Mouse (Mus musculus): ENCODE results near the gene N4bp3. TPM values are rescaled to one million over a fixed set of nuclear protein-coding genes. Genes with fewer than 3 reads are reported as not detected.
"Not testable (repeated sequence)": the region's sequence is repeated elsewhere in the genome, so short reads cannot be mapped to it uniquely, and the experiment has no call there.

Gene N4bp3
- 10 to 100 TPM; 15.0 to 18.9 (median 15.7) TPM for total RNA-seq (2022)

DNA sequence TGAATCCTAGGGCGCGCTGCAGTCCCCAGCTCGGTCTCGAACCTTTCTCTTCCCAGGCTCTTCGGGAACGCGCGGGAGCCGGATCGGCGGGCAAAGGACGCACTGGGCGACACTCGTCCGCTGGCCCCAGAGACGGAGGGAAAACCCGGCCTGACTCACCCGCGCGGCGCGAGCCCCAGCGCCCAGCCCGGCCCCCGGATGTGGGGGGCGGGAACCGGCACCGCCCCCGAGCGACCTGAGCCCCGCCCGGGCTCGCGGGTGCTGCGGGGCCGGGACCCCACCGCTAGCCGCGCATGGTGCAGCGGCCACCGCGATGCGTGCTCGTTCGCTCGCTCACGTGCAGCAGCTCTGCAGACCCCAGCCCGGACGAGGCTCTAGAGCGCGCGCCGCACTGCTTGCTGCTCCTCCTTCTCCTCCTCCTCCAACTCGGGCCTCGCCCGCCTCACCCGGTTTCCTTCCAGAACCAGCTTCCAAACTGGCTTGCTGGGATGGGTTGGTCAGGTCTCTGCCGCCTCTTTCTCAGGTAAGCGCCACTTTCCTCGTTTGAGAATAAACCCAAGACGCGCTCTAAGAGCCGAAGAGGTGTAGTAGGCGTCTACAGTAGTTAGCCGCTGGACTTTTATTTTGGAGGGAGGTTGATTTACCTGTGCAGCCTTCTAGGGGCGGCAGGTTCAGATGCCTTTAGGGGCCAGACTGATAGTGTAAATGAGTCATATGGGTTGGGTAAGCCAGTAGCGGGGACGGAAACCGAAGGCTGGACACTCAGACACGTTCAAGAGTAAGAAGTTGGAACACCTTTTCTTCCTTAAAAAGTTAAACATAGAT lies at the start of gene N4bp3, which contains the start of gene D930048N14Rik:
Gene N4bp3, minus strand, starts transcription at position 152 of the 825 bp plus-strand sequence.
Gene D930048N14Rik, plus strand, starts transcription at position 264 of the 825 bp plus-strand sequence.
- no peak for DNase-seq (ENCODE audit: low spot score in 2 of 2)

DNA sequence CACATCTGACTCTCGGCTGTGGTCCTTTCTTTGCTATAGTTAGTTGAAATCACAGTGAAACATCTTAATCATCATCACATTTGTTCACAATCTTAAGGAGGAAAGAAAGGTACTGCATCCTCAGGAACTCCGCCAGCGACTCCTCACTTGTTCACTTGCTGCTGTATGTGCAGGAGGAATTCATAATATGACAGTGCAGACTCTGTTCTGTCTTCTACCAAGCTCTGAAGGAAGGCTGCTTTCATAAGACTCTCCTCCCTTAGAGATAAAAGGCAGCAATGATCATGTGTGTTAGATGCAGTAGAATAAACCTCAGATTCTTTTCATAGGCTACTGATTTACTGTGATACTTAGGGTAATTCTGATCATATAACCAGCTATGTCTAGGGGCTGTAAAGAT lies 44.3 kb upstream of the N4bp3 start:
- DNase-seq (ENCODE audit: low spot score in 2 of 2), result no peak

DNA sequence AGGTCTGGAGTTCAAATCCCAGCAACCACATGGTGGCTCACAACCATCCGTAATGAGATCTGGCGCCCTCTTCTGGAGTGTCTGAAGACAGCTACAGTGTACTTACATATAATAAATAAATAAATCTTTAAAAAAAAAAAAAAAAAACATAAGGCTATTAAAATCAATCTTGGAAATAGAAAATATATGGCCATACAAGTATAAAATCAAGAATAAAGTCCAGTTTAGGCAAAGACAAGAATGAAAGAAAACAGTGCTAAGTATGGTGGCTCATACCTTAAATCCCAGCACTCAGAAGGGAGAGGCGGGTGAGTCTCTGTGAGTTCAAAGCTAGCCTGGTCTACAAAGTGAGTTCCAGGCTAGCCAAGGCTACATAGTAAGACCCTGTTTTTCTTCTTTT lies 40.0 kb upstream of the N4bp3 start:
- not testable (repeated sequence) for DNase-seq (ENCODE audit: low spot score in 2 of 2)

DNA sequence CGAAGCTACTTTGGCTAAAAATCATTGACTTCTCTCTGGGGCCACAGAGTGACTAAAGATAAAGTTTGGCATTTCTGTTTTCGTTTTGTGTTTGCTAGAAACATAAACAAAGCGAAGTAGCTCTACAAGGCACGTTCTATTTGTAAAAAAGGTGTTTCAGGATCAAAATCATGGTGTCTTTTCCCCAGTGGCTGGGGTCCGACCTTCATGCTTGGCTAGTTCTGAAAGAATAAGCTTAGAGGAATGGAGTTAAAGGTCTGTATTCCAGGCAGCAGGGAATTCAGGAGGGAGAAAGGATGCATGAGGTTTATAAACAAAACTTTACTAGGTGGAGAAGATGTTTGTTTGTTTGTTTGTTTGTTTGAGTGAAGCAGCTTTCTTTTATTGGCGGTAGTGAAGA lies 38.7 kb upstream of the N4bp3 start:
- no peak for DNase-seq (ENCODE audit: low spot score in 2 of 2)

DNA sequence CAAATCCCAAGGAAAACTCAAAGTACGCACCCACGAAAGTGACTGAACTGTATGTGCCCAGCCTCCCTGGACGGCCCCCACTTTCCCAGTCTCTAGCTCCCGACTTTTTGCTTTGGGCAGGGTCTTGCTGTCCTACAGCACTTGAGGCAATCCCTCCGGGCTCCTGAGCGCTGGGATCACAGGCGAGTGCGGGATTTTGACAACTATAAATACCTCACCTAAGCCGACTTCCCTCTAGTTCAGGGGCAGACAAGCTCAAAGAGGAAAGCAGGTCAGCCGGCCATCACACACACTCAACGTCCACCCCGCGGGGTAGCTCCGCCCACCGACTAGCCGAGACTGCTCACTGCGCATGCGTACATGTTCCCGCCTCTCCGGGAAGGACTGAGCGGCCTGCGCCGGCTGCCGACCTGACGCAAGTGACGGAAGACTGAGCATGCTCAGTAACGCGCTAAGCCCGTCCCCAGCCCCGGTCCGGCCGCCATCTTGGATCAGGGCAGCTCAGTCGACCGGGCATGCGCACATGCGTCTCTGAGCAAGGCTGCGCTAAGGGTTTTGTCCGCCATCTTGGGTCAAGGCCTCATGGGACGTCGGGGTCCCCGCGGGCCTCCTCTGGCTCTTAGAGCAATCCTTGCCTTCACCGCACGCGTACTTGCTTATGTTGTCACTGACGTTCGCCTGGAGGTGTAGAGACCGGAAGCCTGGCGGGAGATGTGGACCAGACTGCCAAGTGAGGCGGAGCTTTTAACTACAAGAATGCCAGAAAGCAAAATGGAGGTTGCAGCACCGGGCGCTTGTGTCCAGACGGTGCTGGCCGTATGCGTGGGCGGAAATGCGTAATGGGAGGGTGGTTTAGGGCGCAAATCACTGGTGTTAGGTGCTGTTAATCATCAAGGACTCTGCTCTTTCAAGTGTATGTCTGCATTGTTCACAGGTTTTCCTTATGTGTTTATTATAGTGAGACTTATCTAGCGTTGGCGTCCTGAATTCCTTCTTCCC lies 38.0 kb upstream of the N4bp3 start, which contains the start of gene 0610009B22Rik:
Gene 0610009B22Rik, minus strand, starts transcription at position 545 of the 999 bp plus-strand sequence.
- DNase-seq (ENCODE audit: low spot score in 2 of 2), result peak; percentile 99 to 100

DNA sequence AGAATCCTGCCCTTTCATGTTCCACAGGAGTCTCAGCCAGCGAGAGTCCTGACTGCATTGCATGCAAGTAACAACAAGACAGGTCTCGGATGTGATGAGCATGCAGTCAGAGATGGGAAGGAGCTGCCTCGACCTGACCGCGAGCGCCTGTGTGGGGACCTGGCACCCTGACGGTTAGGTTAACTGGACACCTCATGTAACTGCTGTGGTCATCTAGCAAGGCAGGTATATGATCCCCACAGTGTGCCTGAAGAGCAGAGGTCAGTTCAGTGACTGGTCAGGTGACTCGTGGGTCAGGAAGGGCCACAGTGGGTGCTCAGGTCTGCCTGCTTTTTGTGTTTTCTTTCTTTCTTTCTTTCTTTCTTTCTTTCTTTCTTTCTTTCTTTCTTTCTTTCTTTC lies 31.3 kb upstream of the N4bp3 start:
- DNase-seq (ENCODE audit: low spot score in 2 of 2), result no peak

DNA sequence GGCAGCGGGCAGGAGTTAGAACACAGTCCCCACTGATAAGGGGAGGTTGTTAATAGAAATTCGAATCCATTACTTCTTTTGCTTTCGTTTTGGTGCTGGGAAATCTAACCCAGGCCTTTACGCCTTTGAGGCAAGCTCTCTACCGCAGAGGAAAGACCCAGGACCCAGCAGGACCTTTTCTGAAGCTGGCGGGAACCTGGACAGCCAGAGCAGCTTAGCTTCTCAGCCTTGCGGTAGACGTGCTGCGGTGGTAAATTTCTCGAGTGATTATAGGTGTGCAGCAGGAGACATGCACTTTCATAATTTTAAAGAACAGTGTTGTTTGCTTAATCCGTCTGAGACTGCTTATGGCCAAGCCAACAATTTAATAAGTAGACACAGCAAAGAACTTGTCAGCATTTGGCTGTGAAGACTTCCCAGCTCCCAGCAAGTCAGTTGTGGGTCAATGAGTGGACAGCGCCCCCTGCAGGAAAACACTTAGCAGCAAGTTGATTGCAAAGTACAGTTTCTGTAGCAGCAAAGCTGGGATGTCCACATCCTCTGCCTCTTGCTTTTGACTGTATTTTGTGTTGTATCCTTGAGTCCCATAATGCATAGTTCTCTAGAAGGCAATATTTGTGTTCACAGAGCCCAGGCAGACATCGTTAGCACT lies 30.8 kb upstream of the N4bp3 start:
- peak; percentile 74 to 87 for DNase-seq (ENCODE audit: low spot score in 2 of 2)

DNA sequence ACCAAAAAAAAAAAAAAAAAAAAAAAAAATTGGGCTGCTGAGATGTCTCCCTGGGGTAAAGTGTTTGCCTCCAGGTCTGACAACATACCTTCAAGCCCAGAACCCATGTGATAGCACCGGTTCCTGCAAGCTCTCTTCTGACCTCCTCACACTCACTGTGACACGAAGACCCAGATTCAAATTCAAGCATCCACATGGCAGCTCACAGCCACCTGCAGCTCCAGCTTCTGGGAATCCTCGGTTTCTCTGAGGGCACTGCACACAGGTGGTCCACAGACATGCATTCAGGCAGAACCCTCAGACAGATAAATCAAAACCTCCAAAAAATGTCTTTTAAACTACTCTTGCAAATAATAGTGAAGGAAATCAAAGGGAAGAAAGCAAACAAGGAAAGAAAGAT lies 28.8 kb upstream of the N4bp3 start:
- no peak for DNase-seq (ENCODE audit: low spot score in 2 of 2)

DNA sequence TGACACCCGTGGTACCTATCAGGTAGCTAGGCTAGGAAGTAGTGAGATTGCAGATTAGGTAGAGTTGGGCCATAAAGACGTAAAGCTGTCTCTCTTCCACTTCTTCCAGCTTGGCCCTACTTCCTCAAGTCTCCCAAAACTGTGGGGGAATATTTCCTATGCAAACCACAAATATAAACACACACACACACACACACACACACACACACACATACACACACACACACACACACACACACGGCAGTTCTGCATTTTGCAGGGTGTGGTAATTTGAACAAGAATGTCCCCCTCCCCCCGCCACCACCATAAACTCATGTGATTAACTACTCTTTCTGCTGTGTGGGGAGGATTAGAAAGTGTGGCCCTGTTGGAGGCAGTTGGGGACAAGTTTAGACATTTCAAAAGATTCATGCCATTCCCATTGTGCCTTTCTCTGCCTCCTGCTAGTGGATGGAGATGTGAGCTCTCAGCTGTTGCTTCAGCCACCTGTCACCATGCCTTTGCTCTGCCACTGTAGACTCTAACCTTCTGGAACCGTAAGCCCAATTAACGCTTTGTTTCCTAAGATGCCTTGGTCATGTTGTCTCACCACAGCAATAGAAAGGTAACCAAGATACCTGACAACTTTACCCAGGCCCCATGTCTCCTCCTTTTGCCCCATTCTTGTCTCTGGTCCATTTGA lies 27.2 kb upstream of the N4bp3 start:
- DNase-seq (ENCODE audit: low spot score in 2 of 2), result no peak

DNA sequence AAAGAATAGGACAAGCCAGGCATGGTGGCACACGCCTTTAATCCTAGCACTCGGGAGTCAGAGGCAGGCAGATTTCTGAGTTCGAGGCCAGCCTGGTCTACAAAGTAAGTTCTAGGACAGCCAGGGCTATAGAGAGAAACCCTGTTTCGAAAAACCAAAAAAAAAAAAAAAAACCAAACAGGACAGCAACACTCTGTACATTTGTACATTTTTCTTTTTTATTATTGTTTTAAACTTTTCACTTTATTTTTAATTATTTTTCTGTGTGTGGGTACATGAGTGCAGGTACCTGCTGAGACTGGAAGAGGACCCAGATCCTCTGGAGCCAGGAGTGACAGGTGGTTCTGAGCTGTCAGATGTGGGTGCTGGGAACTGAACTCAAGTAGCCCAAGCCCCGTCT lies 24.7 kb upstream of the N4bp3 start:
- no peak for DNase-seq (ENCODE audit: low spot score in 2 of 2)

DNA sequence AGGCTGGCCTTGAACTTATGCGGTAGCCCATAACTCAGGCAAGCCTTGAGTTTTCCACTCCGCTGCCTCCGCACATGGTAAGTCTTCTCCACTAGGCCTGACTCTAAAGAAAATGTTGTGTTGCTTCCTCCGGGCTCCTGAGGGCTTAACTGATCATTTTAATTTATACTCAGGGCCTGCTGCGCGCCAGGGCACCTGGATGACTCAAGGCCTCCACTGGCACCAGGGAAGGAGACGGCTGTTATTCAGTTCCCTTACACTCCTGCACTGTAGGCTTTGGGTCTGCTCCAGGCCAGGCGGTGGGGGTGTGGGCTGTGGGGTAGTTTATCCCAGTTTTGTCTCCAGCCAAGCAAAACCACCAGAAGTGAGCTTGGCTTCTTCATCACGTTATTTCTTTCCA lies 22.6 kb upstream of the N4bp3 start:
- DNase-seq (ENCODE audit: low spot score in 2 of 2), result no peak

DNA sequence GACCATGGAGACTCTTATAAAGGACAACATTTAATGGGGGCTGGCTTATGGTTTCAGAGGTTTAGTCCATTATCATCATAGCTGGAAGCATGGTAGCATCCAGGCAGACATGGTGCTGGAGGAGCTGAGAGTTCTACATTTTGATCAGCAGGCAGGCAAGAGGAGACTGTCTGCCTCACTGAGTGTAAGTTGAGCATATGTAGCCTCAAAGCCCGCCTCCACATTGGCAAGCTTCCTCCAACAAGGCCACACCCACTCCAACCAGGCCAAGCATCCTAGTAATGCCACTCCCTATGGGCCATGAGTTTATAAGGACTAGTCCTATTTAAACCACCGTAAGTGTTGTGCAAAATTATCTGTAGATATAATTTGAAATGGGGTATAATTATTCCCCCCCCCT lies 20.7 kb upstream of the N4bp3 start:
- no peak for DNase-seq (ENCODE audit: low spot score in 2 of 2)

DNA sequence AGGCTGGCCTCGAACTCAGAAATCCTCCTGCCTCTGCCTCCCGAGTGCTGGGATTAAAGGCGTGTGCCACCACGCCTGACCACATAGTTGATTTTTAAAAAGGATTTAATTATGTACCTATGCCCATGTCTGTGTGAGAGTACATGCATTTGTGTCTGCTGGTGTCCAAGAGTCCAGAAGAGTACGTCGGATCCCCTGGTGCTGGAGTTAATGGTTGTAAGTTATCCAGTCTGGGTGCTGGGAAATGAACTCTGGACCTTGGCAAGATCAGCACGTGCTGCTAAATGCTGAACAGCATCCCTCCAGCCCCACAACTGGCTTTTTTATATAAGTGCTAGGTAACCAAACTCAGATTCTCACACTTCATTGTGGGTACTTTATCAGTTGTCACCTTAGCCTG lies 20.2 kb upstream of the N4bp3 start:
- no peak for DNase-seq (ENCODE audit: low spot score in 2 of 2)

DNA sequence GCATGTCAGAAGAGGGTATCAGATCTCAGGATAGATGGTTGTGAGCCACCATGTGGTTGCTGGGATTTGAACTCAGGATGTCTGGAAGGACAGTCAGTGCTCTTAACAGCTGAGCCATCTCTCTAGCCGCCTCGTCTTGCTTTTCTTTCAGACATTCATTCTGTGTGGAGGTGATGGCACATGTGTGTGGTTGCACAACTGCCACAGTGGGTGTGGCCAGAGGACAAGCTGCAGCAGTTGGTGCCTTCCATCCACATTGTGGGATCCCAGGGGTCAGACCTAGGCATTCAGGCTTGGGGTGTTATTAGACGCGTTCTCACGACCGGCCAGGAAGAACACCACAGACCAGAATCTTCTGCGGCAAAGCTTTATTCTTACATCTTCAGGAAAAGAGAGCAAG lies 14.1 kb upstream of the N4bp3 start:
- not testable (repeated sequence) for DNase-seq (ENCODE audit: low spot score in 2 of 2)

DNA sequence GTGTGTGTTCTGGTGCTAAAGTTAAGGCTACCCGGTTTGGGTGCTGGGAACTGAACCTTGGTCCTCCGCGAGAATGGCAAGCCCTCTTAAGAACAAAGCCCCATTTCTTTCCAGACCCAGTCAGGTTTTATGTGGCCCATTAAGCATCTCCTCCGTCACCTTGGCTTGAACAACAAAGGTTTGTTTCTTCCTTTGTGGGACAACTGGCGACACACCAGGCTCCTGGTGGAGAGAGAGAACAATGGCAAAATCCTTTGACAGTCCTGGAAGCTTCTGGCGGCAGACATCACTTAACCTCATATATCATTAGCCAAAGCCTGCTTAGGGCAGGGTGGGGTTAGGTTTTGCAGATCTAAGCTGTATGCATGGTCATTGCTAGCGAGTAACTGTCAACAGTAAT lies 12.0 kb upstream of the N4bp3 start:
- DNase-seq (ENCODE audit: low spot score in 2 of 2), result no peak

DNA sequence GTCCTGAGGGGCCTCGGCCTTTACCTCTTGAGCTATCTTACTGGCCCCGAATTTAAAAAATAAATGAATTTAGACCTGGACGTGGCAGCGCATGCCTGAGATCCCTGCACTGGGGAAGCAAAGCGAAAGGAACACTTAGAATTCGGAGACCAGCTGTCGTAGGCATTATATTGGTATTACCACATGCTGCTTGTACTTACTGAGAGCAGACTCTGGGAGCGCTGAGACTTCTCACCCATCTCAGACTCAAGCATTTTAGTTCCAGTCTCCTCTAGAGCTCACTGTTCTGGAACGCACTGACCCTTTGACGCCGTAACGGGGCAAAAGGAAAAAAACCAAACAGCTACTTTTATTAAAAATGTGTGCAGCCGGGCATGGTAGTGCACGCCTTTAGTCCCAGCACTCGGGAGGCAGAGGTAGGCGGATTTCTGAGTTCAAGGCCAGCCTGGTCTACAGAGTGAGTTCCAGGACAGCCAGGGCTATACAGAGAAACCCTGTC lies 11.3 kb upstream of the N4bp3 start:
- DNase-seq (ENCODE audit: low spot score in 2 of 2), result no peak

DNA sequence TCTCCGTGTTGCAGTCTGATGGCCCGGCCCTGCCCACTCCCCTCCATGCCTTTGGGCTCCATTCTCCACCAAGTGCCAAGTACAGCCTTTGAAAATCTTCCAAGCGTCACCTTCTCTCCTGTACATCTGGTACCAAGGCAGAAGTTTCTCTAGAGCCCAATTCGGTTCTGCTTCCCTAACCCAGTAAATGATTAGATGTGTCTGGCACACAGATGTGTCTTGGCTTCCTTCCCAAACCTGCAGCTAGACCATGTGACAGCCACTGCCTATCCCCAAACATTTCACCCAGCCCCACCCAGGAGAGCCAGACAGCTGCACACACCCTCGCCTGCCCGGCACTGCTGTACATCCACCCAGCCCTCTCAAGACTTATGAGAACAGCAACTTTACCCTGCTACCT lies 8.1 kb upstream of the N4bp3 start:
- no peak for DNase-seq (ENCODE audit: low spot score in 2 of 2)

DNA sequence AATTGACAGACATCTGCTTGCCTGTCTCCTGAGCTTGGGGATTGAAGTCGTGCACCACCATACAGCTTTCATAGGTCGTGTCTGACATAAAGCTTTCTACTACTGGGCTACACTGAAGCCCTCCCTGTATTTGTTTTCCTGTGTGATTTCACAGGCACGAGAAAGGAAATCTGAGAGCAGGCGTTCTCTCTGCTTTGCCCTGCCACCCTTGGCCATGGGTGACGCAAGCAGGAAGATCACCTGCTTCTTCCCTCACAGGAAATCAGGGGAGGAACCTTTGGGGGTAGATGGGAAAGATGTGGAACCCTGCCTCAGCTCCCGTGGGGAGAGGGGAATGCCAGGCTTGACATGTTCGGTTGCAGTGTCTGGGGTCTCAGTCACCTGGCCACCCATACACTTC lies 7.6 kb upstream of the N4bp3 start:
- no peak for DNase-seq (ENCODE audit: low spot score in 2 of 2)

DNA sequence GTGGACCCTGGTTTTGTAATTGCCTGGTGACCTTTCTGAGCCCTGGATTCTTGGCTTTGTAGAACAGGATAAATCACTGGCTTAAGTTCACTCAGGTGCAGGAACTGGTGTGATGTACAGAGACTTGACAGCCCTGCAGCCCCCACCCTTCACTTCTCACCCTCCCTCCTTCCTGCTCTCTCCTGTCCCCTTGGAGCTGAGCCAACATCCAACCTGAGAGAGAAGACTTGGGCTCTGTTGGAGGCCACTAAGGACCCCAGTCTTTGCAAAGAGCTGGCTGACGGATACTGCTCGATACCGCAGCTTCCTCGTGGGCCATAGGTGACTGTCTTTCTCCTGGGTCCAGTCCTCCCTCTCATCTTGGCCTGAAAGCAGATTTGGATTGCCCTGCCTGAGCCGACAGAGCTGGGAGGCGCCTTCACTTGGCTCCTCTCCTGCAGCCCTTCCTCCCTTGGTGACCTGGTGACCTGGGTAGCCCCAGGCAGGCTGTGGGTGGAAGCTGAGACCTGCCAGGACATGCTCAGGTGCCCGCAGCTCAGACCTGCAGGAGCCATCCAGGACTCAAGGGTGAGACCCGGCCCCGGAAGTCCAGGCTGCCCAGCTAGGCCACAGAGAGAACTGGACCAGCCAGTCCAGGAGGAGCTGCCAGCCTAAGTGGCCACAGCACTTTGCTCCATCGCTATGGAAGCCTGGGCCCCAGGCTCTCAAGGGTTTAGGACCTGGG lies 6.3 kb upstream of the N4bp3 start:
- DNase-seq (ENCODE audit: low spot score in 2 of 2), result no peak

DNA sequence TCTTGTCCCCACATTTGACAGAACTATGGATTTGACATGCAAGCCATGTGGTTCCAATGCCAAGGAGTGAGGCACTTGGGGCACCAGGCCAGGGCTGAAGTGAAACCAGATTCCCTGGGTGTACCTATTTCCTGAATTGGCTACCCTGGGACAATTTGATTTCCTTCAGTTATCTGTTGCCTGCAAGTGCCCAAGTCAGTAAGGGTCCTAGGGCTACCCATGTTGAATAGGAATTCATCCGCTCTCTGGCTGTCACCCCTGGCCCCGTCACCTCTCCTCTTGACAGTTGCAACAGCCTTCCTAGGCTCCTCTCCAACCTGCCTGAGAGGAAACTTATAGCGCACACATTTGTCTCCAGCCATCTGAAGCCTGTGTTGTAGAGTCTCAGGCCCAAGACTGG lies 4.2 kb upstream of the N4bp3 start:
- DNase-seq (ENCODE audit: low spot score in 2 of 2), result no peak

Measured in layer of hippocampus, adult 8-10 months (tissue).